Mouse (Mus musculus) c-Kit-positive CD71-negative TER-119-negative erythroid progenitor cells, embryonic 14.5 days (primary cell): ENCODE measurements around the gene Birc3.
A peak's percentile ranks its signal among the peaks of the same experiment; 100 is the strongest.
"Not testable (repeated sequence)": the region's sequence is repeated elsewhere in the genome, so short reads cannot be mapped to it uniquely, and the experiment has no call there.

ENCODE experiments used
- DNase-seq: peaks from one replicate; pipeline ENCODE4 v3.0.0-alpha.2; 2013; ENCODE audit warnings: low read depth

Gene Birc3

GRCm38 (mm10) chr9:7866981-7867380, 6.0 kb downstream of the Birc3 start:
- not testable (repeated sequence) for DNase-seq

GRCm38 (mm10) chr9:7860976-7861375, 12.0 kb downstream of the Birc3 start:
- DNase-seq, result no peak

GRCm38 (mm10) chr9:7855912-7856311, 17.1 kb downstream of the Birc3 start:
- no peak for DNase-seq

GRCm38 (mm10) chr9:7855374-7855773, 17.6 kb downstream of the Birc3 start:
- DNase-seq, result no peak

- DNase-seq, result not testable (repeated sequence)
Measured at GRCm38 (mm10) chr9:7854196-7854595, 18.8 kb downstream of the Birc3 start.

GRCm38 (mm10) chr9:7852346-7853230, 20.4 kb downstream of the Birc3 start:
- no peak for DNase-seq

- no peak for DNase-seq
Measured at GRCm38 (mm10) chr9:7851841-7852240, 21.1 kb downstream of the Birc3 start.

- no peak for DNase-seq
Measured at GRCm38 (mm10) chr9:7848191-7848590, 24.8 kb downstream of the Birc3 start.

- DNase-seq, result no peak
Measured at GRCm38 (mm10) chr9:7846667-7847199, 26.3 kb downstream of the Birc3 start.

GRCm38 (mm10) chr9:7845216-7845895, 27.6 kb downstream of the Birc3 start:
- no peak for DNase-seq

- no peak for DNase-seq
Measured at GRCm38 (mm10) chr9:7841221-7841620, 31.8 kb downstream of the Birc3 start.

- no peak for DNase-seq
Measured at GRCm38 (mm10) chr9:7837806-7838440, 35.1 kb downstream of the Birc3 start.

GRCm38 (mm10) chr9:7836905-7837805, 35.8 kb downstream of the Birc3 start, which contains the start of gene Birc2:
TSS of gene Birc2 (minus strand) at chr9:7837064.
- DNase-seq, result peak; percentile 92

- DNase-seq, result peak; percentile 39
Measured at GRCm38 (mm10) chr9:7836331-7836730, 36.7 kb downstream of the Birc3 start.

- no peak for DNase-seq
Measured at GRCm38 (mm10) chr9:7835302-7835701, 37.7 kb downstream of the Birc3 start.

GRCm38 (mm10) chr9:7833421-7833820, 39.6 kb downstream of the Birc3 start:
- DNase-seq, result no peak

- DNase-seq, result no peak
Measured at GRCm38 (mm10) chr9:7829531-7830528, 43.2 kb downstream of the Birc3 start.

GRCm38 (mm10) chr9:7828706-7829105, 44.3 kb downstream of the Birc3 start:
- DNase-seq, result no peak

GRCm38 (mm10) chr9:7824916-7825315, 48.1 kb downstream of the Birc3 start:
- no peak for DNase-seq

- no peak for DNase-seq
Measured at GRCm38 (mm10) chr9:7822758-7823157, 50.2 kb downstream of the Birc3 start.
